Mouse (Mus musculus) induced T-regulatory cell, adult 2 months (primary cell): Measurements from ENCODE around the gene Klhl22.

Experiments used
- DNase-seq: peaks from one replicate; pipeline ENCODE4 v3.0.0-alpha.2; 2012; ENCODE audit warnings: low read depth

The Klhl22 gene

DNA sequence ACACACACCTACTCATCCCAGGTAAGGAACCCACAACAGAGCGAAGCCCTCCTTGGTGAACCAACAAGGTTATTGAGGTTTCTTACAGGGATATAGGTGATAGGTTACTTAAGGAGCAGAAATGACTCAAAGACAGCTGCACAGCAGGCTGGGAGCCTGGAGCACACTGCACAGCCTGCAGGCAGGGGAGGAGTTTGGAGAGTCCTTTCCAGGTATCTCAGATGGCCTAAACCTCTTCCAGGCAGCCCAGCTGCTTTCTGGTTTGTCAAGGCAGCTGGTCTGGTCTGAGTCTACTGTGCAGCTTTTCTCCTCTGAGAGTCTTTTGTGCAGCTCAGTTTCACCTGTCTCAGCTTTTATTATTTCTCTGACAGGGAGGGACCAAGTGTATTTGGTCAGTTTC, 1.7 kb upstream of the Klhl22 start:
- DNase-seq, result no peak

DNA sequence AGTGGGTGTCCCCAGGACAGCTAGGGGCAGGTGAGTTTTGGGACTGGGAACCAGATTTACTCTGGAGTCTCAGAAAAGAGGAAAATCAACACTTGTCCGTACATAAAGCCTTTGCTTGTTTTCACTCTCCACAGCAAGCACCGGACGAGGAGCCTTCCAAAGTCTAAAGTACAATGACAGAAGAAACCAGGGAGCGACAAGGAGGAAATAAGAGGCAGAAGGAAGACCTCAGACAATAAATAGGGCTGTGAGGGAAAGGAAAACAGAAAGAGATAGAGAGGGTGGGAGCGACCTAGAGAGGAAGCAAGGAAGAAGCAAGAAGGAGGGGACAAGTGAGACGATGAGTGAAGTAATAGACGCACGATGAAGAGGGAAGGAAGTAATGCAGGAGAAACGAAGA, 516 bp upstream of the Klhl22 start:
- no peak for DNase-seq

DNA sequence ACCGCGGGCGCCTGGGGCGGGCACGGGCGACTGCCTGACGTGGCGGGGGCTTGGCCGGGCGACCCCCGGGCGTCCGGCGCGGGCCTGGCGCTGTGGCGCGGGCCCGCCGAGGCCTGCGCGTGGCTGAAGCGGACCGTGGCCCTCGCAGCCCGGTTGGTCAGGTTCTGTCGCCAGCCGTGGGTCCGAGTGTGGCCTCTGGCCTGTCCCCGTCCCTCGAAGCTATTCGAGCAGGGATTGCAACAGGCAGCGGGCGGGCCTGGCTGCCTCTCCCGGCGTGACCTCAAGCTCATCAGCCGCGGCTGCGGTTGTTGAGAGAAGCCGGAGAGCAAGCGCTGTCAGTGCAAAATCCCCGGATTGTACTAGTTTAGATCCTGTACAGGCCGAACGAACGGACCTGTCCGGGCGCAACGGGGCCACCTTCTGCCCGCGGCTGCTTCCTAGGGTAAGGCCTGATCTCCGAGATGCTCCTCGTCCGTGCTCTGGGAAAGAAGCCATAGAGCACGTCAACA, 449 bp downstream of the Klhl22 start:
- peak; percentile 43 for DNase-seq

DNA sequence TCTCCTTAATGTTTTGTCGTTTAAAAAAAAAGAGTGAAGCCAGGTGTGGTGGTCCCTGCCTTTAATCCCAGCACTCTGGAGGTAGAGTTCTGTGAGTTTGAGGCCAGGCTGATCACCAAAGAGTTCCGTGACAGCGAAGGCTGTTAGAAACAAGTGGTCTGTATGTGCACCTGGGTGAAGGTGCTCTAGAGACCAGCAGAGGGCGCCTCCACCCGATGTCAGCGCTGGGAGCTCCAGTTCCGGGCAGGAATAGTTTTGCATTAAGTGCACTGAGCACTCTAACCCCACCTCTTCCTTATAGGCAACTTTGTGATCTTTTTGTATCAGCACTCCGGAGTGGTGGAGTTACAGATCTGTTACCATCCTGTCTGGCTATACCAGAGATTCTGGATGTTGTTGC, 1.2 kb downstream of the Klhl22 start:
- DNase-seq, result peak; percentile 53

DNA sequence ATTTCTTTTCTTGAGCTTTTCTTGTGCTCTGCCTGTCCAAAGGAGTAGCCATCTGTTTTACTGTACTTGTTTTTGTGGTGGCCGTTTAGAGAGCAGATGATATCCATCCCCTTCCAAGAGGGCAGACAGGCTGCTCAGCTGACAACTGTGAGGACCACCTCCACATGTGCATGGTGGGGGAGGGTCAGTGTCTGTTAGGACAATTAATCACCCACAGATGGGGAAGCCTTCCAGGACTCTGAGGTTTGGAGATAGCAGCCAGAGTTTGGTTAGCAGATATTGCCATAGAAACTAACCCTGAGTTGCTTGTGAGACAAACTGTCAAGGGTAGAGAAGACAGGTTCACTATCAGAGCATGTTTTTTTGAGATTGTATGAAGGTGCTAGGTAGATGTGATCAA, 1.7 kb downstream of the Klhl22 start:
- no peak for DNase-seq

DNA sequence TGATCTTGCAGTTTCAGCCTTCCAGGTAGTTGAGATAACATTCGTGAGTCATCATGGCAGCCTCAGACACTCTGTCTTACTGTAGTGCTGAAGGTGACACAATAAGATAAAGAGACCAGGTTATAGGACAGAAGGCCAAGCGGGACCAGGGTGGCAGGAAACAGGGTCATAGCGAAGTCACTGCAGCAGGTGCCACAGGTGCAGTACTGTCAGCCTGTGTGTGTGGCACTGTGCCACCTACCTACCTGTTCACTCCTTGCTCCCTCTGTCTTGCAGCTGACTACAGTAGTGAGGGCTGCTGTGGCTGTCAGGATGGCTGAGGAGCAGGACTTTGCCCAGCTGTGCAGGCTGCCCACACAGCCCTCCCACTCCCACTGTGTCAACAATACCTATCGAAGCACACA, 4.7 kb downstream of the Klhl22 start:
- no peak for DNase-seq

DNA sequence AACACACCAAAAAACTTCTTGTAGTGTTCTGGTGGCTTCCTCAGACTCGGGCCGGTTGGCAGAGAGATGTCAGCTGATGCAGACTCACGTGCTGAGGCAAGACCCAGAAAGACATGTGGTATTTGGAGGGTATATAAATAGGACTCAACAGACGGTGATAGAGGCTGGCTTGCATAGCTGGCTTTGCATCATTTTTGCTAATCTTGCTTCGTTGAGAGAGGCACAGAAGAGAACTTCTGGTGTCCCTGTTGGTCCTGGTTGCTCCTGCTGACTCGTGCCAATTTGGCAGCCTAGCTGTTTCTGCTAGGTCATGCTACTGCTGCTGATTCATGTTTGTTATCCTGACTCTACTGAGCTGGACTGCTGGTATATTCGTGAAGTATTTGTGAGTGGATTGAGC, 9.4 kb downstream of the Klhl22 start:
- no peak for DNase-seq

DNA sequence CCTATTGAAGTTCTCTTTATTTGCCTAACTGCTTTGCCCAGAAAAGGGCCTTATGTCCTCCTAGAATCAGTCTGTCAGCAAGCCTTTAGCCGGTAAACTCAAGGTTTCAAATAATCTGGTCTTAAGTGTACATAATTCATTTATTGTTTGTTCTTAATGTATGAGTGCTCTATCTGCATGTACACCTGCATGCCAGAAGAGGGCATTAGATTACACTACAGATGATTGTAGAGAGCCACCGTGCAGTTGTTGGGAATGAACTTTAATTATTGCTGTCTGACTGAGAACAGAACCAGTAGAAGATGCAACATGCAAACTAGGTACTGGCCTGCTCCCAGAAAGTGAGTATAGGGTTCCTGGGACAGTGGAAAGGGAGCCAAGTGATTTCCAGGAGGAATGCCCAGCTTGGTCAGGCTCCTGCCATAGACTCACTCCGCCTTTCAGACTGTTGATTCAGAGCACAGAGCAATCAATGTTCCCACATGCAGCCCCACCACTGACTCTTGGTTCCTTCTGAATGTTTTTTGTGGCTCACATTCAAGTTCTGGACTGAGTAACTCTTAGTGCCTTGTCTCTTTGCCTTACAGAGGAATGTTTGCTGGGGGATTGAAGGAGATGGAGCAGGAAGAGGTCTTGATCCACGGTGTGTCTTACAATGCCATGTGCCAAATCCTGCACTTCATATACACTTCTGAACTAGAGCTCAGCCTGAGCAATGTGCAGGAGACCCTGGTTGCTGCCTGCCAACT, 11.9 kb downstream of the Klhl22 start:
- no peak for DNase-seq

DNA sequence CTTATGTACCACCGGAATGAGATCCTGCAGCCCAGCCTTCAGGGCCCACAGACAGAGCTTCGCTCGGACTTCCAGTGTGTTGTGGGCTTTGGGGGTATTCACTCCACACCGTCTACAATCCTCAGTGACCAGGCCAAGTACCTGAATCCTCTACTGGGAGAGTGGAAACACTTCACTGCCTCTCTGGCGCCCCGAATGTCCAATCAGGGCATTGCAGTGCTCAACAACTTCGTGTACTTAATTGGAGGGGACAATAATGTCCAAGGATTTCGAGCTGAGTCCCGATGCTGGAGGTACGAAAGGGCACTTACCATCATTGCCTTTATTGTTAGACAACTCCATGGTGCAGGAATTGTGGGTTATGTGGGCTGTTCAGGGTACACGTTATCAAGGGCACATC, 17.4 kb downstream of the Klhl22 start:
- peak; percentile 40 for DNase-seq

DNA sequence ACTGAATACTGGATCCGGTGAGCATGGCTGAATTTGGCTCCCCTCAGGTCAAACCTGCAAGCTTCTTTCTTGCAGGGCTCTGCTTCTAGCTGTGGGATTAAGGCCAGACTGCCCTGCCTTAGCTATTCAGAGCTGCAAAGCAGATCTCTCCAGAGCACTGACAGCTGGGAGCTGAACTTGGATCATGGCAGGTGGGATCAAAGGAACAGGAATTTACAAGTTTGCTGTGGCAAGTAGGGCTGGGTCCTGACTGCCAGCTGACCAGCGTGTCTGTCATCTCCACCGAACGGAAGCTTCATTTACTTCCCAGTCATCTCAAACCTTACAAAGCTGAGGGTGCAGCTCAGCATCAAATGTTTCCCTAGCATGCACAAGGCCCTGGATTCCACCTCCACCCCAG, 18.8 kb downstream of the Klhl22 start:
- DNase-seq, result no peak

DNA sequence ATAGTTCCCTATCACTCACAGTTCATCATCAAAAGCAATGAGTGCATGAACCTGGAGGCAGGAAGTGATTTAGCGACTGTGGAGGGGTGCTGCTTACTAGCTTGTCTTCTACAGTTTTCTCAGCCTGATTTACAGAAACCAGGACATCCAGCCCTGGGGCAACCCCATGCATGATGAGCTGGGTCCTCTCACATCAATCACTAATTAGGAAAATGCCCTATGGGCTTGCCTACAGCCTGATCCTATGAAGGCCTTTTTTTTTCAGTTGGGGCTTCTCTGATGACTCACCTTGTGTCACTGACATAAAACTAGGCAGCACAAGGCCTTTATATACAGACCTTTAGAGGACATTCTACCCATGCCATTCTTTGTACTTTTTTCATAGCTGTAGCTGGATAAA, 20.3 kb downstream of the Klhl22 start:
- DNase-seq, result no peak

DNA sequence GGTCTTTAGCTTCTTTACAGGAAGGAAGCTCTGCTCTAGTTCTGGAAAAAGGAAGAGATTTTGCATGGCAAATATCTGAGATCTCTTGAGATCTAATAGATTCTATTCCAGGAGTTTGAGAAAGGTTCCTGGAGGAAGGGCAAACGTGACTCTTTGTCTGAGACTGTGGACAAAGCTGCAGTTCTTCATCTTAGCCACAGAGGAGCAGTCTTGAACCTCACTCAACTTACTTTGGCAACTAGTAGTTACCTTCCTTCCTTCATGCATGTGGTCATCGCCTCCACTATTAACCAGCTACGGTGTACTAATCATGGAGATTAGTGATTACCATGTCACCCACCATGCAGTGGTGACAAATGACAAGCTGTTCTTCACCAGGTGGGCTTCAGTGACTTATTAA, 25.9 kb downstream of the Klhl22 start:
- DNase-seq, result no peak

DNA sequence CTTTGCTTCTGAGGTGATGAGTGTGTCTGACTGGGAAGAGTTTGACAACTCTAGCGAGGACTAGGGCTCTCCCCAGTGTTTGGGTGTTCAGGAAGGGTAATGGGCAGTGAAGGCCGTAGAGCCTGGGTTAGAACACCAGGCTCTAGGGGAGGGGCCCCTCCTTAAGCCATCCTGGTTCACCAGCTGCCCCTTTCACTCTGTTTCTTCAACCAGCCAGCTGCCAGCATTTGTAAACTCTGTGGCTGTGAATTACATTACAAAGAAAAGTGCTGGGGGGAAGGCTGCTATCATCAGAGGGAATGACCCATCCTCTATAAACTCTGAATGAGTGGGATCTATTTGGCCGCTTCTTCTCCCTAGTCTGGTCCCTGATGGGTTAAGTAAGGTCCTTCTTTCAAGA, 33.3 kb downstream of the Klhl22 start:
- DNase-seq, result no peak

DNA sequence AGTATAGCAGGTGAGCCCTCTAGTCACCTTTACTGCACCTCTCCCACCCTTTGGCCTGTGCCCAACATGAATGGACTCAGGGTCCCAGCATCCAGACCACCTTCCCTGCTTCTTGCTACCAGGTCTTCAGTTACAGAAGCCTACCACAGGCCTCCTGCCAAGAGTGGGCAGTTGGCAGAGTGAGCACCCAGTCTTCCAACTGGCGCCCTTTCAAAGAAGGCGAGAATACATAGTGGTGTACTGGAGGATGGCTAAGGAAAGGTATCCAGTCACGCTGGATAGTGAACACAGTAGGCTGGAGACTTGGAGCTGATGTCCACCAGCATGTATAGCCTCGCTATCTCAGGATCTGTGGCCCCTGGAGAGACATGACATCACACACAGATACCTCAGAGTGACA, 34.6 kb downstream of the Klhl22 start:
- no peak for DNase-seq

DNA sequence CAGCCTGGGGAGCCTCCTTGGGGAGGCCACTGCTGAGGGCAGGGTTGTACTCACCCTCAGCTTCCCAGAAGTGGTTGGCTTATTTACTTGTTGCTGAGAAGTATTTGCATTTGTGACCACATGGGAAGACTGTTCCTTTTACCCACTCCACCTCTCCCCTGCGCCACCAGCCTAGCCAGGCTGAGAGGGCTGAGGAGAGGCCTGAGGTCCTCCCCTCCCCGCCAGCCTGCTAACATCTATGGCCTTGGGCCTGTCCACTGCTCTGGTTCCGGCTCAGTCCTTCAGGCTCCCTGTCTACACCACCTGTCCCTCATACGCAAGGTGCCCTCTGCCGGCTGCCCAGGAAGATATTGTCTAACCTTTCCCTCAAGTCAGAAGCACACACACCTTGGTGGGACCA, 36.2 kb downstream of the Klhl22 start:
- no peak for DNase-seq

DNA sequence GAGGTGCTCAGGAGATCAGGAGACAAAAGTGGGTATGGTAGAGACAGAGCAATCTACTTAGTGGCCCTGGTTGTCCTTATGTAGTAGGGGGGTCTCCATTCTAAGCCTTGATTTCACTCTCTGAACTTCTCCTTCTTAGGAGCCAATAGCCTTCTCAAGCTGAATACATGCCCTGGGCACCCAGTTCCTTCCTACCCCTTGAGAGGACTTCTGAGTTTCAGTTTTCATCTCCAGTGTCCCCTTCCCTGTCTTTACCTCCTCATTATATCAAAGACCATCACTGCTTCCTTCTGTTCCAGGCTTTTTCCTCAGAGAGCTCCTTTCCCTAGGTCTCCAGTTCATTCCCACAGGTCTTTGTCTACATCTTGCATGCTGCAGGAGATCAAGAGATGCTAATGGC, 37.1 kb downstream of the Klhl22 start:
- no peak for DNase-seq

DNA sequence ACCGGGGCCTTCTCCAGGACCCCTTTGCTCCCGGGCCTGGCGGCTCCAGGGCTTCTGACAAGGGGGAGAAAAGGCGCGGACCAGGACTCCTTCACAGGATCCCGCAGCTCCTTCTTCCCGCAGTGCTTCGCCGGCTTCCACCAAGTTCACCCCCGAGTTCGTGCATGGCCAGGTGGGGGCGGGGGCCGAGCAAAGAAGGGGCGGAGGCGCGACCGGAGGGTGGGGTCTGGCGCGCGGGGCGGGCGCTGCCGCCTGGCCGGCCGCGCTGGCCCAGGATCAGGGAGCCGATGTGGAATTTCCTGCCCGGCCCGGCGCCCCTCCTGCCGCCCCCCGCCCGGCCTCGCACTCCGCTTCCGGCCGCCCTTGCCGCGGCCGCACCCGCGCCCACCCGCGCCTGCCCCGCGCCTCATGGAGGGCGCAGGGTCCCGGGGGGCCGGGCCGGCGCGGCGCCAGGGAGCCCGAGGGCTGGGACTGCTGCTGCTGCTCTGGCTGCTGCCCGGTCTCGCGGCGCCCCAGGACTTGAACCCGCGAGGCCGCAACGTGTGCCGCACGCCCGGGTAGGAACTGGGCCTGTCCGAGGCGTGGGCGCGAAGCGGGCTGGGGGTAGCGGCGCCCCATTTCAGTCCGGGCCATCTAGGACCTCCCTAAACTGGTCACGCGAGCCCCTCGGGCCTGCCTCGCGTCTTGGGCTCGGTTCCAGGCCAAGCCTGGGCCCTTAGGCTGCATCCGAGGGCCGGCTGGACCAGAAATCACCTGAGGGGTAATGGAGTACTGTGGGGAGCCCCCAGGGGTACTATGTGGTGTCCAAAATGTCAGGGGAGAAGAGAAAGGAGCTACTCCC, 37.8 kb downstream of the Klhl22 start, which contains the start of gene Scarf2:
Gene Scarf2, plus strand, starts transcription at position 312 of the 841 bp plus-strand sequence.
- no peak for DNase-seq

DNA sequence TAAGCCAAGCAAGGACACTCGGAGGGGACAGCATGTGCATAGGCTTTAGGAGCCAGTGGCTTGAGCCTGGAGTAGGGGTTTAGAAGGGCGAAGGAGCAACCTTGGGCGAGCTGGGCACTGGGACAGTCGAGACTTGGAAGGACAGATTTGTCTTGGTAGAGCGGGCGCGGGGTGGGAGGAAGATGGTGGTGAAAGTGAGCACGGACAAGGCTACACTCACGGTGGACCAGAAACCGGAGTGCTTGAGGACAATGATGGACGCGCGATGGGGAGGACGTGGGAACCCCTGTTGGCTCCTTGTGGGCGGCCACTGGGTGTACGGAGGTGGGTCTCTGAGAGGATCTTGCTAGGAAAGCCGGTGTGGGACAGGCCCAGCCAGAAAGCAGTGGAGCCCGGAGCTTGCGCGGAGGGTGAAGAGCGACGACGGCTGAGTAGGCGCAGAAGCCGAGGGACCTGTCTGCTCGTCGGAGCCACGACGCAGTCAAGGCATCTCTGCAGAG, 38.4 kb downstream of the Klhl22 start:
- no peak for DNase-seq

DNA sequence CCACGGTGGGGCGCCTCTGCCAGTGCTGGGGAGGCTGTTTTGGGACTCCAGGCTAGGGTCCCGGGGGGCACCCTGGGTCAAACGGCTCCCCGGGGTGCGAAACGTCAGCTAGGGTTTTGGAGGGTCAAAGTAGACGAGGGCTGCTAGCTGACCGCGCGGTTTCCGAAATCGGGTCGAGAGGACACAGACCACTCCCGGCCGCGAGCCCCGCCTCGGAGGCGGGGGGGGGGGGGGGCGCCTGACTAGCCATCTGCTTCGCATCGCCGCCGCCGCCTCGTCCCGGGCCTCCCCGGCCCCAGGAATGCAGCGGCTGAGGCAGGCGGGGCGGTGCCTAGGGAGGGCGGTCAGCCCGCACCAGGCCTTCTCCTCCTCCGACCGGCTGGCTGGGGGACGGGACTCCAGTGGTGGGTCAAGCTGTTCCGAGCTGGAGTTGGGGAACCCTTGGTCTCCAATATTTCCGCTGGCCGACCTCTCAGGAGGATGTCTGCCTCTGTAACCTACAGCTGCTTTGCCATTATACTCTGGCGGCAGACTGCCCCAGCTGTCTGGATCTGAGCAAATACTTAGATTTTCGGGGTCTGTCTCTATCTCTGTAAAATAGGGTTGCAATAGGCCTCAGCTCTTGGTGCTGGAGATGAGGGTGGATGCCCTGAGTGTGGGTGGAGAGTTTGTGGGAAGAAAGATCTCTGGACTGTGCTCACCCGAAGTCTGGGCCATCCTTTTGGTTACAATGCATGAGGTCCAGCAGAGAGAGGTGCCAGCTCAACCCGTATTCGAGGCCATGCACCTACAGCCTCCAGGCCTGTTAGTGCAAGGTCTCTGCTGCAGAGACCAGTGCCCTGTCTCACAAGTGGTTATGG, 39.1 kb downstream of the Klhl22 start:
- no peak for DNase-seq

DNA sequence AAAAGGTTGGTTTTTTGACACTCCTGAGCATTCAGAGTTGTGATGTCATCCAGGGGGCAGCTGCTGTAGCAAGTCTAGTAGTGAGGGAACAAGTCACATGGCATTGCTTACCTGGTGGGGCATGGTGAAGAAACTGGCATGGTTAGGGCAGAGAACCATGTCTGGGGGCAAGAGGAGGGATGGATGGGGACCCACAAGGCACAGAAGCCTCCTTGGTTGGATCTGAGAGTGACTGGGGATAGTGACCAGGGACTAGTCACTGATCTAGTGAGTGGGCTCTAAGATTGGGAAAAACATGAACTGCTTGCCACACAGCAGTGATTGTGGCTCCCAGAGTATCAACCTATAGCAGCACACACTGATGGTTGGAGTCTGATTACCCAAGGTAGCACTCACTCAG, 40.2 kb downstream of the Klhl22 start:
- DNase-seq, result no peak

DNA sequence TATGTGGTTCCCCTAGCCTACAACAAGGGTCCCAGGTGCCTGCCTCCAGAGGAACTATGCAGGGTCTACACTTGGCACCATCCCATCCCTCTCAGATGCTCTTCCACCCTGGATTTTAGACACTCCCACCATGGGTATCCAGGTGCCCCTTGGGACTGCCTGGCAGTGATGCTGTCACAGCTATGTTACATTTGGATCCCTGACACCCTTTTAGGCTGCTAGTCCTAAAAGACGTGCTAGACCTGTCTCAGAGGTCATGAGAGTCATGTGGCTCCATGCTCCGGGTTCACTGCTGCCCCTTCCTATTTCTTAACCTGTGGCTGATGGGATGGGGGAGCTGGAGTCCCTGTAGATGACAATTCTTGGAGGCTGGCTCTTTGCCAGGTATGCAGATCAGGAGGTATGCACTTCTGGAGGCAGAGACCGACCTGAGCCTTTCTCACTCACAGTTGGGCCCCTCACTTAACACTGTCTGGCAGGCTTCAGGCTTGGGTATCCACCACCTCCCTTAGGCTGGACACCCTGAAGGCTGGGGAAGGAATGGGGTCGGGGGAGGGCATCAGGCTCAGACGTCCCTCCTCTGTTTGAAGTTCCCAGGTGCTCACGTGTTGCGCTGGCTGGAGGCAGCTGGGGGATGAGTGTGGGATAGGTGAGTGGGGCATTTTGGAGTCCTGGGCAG, 42.5 kb downstream of the Klhl22 start:
- no peak for DNase-seq

DNA sequence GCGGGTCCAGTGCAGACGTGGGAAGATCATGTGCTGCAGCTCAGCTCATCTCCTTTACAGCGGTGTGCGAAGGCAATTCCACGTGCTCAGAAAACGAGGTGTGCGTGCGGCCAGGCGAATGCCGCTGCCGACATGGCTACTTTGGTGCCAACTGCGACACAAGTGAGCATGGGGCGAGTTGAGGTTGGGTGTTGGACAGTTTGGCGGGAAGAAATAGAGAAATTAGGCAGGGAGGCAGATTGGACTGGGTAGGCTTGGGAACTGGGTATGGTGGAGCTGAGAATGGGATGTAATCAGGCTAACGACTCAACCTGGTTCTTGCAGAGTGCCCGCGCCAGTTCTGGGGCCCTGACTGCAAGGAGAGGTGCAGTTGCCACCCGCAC, 43.0 kb downstream of the Klhl22 start:
- DNase-seq, result no peak
